Mouse (Mus musculus) gastrocnemius, postnatal 4 days (tissue): Measurements from ENCODE around the gene Snx13. TPM values are rescaled to one million over a fixed set of nuclear protein-coding genes. Genes with fewer than 3 reads are reported as not detected.
A peak's percentile ranks its signal among the peaks of the same experiment; 100 is the strongest.

ENCODE experiments used
- DNase-seq, 2 experiments: peaks; one replicate each; pipeline ENCODE4 v3.0.0; 2021 to 2022; ENCODE audit warnings: low spot score in 2 of 2, mixed read lengths in 2 of 2
- long read RNA-seq, 2 experiments: library from polyadenylated mRNA; stranded (forward); transcript quantifications; one replicate each; pipeline ENCODE4 v2.0.0; 2021
- total RNA-seq, 2 experiments: library from RNA; stranded (reverse); gene quantifications; 2 replicates each; pipeline ENCODE4 v1.2.3; 2021

Snx13 gene
- total RNA-seq = 10 to 100 TPM; 29.4 to 34.2 TPM
- long read RNA-seq, experiment 1, full-length matches to known transcripts = 8 of 39 reads
- long read RNA-seq, experiment 1, partial matches to known transcripts = 3 of 39 reads
- long read RNA-seq, experiment 1, other reads (novel, unspliced or antisense) = 28 of 39 reads
- long read RNA-seq, experiment 2, full-length matches to known transcripts = 13 of 38 reads
- long read RNA-seq, experiment 2, partial matches to known transcripts = 2 of 38 reads
- long read RNA-seq, experiment 2, other reads (novel, unspliced or antisense) = 23 of 38 reads

- peak; percentile 84 to 90 for DNase-seq
These were observed at the start of gene Snx13 for GRCm38 (mm10) chr12:35046999-35047319. Snx13 (plus strand) TSS chr12:35047186.

GRCm38 (mm10) chr12:34997597-34998182, 49.3 kb upstream of the Snx13 start:
- no peak for DNase-seq

- DNase-seq = no peak
These were observed 48.1 kb upstream of the Snx13 start for GRCm38 (mm10) chr12:34998778-34999467.

- DNase-seq = no peak
These were observed 46.7 kb upstream of the Snx13 start for GRCm38 (mm10) chr12:35000323-35000722.

GRCm38 (mm10) chr12:35005748-35006147, 41.2 kb upstream of the Snx13 start:
- no peak for DNase-seq

GRCm38 (mm10) chr12:35007851-35008250, 39.1 kb upstream of the Snx13 start:
- no peak for DNase-seq

GRCm38 (mm10) chr12:35008340-35009137, 38.4 kb upstream of the Snx13 start:
- DNase-seq = no peak

GRCm38 (mm10) chr12:35011462-35011861, 35.5 kb upstream of the Snx13 start:
- no peak for DNase-seq

GRCm38 (mm10) chr12:35013950-35014349, 33.0 kb upstream of the Snx13 start:
- DNase-seq = no peak

- no peak for DNase-seq
These were observed 30.9 kb upstream of the Snx13 start for GRCm38 (mm10) chr12:35016056-35016455.

GRCm38 (mm10) chr12:35016481-35017250, 30.3 kb upstream of the Snx13 start:
- DNase-seq = no peak

GRCm38 (mm10) chr12:35018679-35019237, 28.2 kb upstream of the Snx13 start:
- no peak for DNase-seq

- no peak for DNase-seq
These were observed 25.7 kb upstream of the Snx13 start for GRCm38 (mm10) chr12:35021285-35021684.

- no peak for DNase-seq
These were observed 24.9 kb upstream of the Snx13 start for GRCm38 (mm10) chr12:35022066-35022465.

GRCm38 (mm10) chr12:35025916-35026432, 21.0 kb upstream of the Snx13 start:
- no peak for DNase-seq

- no peak for DNase-seq
These were observed 19.5 kb upstream of the Snx13 start for GRCm38 (mm10) chr12:35027533-35027932.

GRCm38 (mm10) chr12:35038668-35039570, 8.1 kb upstream of the Snx13 start:
- no peak for DNase-seq

- DNase-seq = no peak
These were observed 7.4 kb upstream of the Snx13 start for GRCm38 (mm10) chr12:35039571-35039936.

GRCm38 (mm10) chr12:35041964-35042363, 5.0 kb upstream of the Snx13 start:
- DNase-seq = no peak
